Mouse (Mus musculus) monocyte, adult 2 months (primary cell): ENCODE measurements around the gene Tmigd3.
A peak's percentile ranks its signal among the peaks of the same experiment; 100 is the strongest.

Experiments
- DNase-seq, 2 experiments: peaks; one replicate each; pipeline ENCODE4 v3.0.0; 2022; ENCODE audit warnings: low spot score in 2 of 2, low read depth in 1 of 2

Tmigd3 gene

GRCm38 (mm10) chr3:105928195-105928569 lies 57.5 kb downstream of the Tmigd3 start:
- DNase-seq = no peak

- DNase-seq = no peak
Observed at GRCm38 (mm10) chr3:105928781-105929180, 58.1 kb downstream of the Tmigd3 start.

GRCm38 (mm10) chr3:105929821-105930220 lies 59.1 kb downstream of the Tmigd3 start:
- no peak for DNase-seq

GRCm38 (mm10) chr3:105931095-105931494 lies 60.4 kb downstream of the Tmigd3 start:
- DNase-seq = no peak

- peak; percentile 18 to 26 for DNase-seq
Observed at GRCm38 (mm10) chr3:105932240-105933071, 61.8 kb downstream of the Tmigd3 start, which contains the start of gene I830077J02Rik. TSS of gene I830077J02Rik (minus strand) at chr3:105932664.

GRCm38 (mm10) chr3:105933926-105934325 lies 63.2 kb downstream of the Tmigd3 start:
- DNase-seq = no peak

- no peak for DNase-seq
Observed at GRCm38 (mm10) chr3:105935033-105935432, 64.3 kb downstream of the Tmigd3 start.

- no peak for DNase-seq
Observed at GRCm38 (mm10) chr3:105936111-105936510, 65.4 kb downstream of the Tmigd3 start.

GRCm38 (mm10) chr3:105951348-105951747 lies 80.6 kb downstream of the Tmigd3 start:
- no peak for DNase-seq

GRCm38 (mm10) chr3:105957235-105957634 lies 86.5 kb downstream of the Tmigd3 start:
- no peak for DNase-seq

GRCm38 (mm10) chr3:105958204-105958603 lies 87.5 kb downstream of the Tmigd3 start:
- DNase-seq = no peak

GRCm38 (mm10) chr3:105958974-105959580 lies 88.4 kb downstream of the Tmigd3 start, which contains the start of gene Wdr77:
TSS of gene Wdr77 (plus strand) at chr3:105959369.
- DNase-seq = peak; percentile 91 to 94

- no peak for DNase-seq
Observed at GRCm38 (mm10) chr3:105959585-105959984, 88.9 kb downstream of the Tmigd3 start.

- DNase-seq = peak in 1 of 2 experiments; percentile 6
Observed at GRCm38 (mm10) chr3:105959999-105960398, 89.3 kb downstream of the Tmigd3 start, which contains the start of gene Atp5f1. TSS of gene Atp5f1 (minus strand) at chr3:105960099.

GRCm38 (mm10) chr3:105960700-105961099 lies 90.0 kb downstream of the Tmigd3 start:
- DNase-seq = no peak

GRCm38 (mm10) chr3:105971831-105972446 lies 101.2 kb downstream of the Tmigd3 start:
- DNase-seq = no peak

- no peak for DNase-seq
Observed at GRCm38 (mm10) chr3:105973411-105973810, 102.7 kb downstream of the Tmigd3 start, which contains the start of gene Ovgp1. TSS of gene Ovgp1 (plus strand) at chr3:105973711.
